Mouse (Mus musculus) megakaryocyte-erythroid progenitor cell, adult 5 weeks (primary cell): ENCODE measurements around the gene Fmo3. TPM values are rescaled to one million over a fixed set of nuclear protein-coding genes. Genes with fewer than 3 reads are reported as not detected.

Experiments
- polyA plus RNA-seq: library from polyadenylated mRNA; stranded (reverse); fragments of >175 nt; gene quantifications from 2 replicates; pipeline ENCODE4 v1.2.3, GENCODE M21; 2012

Gene Fmo3
- polyA plus RNA-seq, result not detected in 2 replicates

DNA sequence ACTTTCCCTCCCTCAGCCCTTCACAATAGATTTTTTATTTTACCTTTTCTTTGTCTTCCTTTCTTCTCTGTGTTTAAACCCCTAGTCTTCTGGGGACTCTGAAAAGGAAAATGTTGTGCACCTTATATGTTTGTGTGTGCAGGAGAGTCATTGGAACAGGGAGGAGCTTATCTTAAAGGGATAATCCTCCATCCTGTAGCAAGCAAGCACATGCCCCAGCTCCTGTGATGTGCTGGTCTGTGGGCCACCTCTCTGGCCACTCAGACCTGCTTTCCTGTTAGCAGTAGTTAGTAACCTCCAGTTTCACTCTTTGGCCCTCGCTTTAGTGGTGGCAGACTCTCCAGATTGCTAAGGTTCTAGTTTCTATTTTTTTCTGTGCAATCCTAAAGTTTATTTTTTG lies at the start of gene Fmo3:
TSS of gene Fmo3 (minus strand) at position 101 of the 400 bp plus-strand sequence.

DNA sequence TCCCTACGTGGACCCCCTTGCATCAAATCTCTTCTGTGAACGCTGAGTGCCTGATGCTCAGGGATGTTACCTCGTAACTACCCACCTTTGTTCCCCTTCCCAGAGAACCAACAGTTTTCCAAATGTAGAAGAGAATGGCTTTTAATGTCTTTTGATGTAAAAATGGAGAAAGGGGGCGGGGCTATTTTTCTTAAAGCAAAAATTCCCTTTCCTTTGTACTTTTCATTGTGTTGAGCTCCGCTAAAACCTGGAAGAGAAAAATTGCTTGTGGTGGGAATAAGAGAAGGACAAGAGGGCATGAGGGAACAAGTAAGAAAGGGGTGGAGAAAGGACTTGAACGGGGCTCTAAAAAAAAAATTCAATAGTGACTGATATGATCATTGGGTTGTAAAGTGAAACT lies 46.9 kb downstream of the Fmo3 start, which contains the start of gene Fmo6:
TSS of gene Fmo6 (minus strand) at position 101 of the 400 bp plus-strand sequence.

Other genes starting within 250 kb of the Fmo3 start
- 36.3 and 47.0 TPM in 2 replicates for gene Prrc2c, start 244.0 kb downstream of the Fmo3 start, polyA plus RNA-seq
- gene Fmo4, start 170.6 kb downstream of the Fmo3 start, polyA plus RNA-seq, result not detected in 2 replicates
- 0.10 TPM in 1 of 2 replicates, not detected in the other for gene Fmo1, start 117.9 kb downstream of the Fmo3 start, polyA plus RNA-seq
- gene Fmo2, start 85.8 kb downstream of the Fmo3 start, polyA plus RNA-seq, result not detected in 2 replicates
- not detected in 2 replicates for gene Fmo6, start 47.0 kb downstream of the Fmo3 start, polyA plus RNA-seq
- gene Mroh9, start 101.1 kb upstream of the Fmo3 start, polyA plus RNA-seq, result not detected in 2 replicates